Mouse (Mus musculus): ENCODE measurements at regions not wholly inside any gene's neighbourhood (a gene's known extent, or its start where the extent isn't known, plus 50 kb on each side); places are given as distances from the start of the nearest gene placed in this dataset.

DNA sequence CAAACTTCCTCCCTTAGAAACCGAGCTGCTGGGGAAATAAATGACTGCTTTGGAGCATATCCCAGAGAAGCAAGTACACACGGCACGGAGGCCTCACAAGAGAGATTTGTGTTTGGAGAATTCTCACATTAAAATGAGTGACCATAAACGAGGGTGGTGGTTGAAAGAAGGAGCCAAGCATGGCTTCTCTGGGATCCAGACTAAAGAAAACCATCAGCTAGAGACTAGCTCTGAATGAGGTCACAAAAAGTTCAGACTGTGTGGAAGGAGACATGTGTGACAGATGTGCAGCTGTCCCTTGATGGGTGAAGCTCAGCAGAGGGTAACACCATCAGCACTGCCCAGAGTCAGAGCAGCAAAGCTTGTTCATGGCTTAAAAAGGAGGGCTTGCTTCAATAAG is 89.4 kb upstream of the Tenm4 start:
- no peak for DNase-seq (ENCODE audit: low spot score in 2 of 2)

DNA sequence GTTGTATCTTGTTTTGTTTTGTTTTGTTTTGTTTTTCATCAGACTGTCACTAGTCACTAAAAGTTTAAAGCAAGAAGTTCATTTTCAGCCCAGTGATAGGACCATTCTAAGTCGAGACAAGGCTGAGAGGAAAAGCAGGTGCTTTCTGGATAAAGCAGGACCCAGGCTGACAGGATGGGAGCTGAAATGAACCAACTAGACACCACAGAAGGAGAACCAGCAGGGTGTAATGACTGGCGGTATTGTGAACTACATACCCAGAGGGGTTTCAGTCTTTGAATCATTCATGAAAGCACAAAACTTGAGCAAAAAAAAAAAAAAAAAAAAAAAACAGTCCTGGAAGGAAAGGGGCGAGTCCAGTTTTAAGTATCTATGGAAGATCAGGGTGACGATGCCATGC is 75.9 kb upstream of the Tenm4 start:
- no peak for DNase-seq (ENCODE audit: low spot score in 2 of 2)

DNA sequence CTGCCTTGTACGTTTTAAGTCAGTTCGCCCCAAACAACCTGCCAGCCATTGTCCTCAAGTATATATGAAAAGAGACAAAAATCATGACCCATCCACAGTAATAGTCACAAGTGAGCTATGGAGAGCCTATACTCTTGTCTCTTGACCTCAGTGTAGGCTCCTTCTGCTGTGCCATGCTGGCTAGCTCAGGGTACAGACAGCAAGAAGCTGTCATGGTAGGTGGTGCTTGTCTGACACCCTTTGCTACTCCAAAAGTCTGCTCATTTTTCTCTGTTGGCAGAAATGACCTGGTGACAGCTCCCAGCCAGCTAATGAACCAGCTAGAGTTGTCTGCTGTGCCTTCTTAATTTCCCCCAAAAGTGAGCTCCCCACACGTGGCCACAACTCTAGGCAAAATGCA is 75.3 kb upstream of the Tenm4 start:
- DNase-seq (ENCODE audit: low spot score in 2 of 2): no peak

DNA sequence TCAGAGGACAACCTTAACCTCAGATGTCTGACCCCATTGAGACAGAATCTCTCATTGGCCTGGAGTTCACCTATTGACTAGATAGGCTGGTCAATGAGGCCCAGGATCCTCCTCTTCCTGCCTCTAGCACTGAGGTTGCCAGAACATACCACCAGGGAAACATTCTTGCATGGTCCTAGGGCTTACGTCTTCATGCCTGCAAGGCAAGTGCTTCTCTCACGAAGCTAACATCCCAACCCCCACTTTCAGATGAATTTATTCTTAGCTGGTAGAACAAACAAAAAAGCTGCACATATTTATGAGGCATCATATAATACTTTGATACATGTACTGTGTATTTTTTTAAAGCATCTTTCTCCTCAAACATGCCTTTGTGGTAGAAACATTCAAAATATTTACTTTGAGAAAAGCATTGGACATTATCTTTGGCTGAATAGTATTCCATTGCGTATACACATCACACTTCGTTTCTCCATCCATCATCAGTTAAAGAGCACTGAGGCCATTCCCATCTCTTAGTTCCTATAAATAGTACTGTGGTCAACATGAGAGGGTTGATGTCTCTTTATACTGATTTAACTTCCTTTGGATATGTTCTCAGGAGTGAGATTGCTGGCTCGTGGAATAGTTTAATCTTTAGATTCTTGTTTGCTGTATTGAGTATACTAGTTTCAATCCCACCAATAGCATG is 72.2 kb upstream of the Tenm4 start:
- no peak for DNase-seq (ENCODE audit: low spot score in 2 of 2)

DNA sequence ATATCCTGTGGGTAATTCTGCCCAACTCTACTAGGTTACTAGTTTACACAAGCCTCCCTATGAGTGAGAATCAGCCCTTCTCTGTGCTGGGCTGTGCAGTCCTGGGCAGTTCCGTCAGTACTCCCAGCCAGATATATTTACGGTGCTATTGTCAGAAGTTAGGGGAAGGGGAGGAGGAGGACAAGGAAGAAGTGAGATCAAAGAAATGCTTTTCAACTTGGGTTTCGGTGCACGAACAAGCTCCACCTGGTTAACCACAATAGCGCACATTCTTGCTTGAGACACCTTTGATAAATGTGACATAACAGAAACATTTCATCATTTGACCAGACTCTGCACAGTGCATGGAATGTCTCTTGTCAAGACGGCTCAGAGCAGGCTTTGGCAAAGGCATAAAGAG is 68.3 kb upstream of the Tenm4 start:
- no peak for DNase-seq (ENCODE audit: low spot score in 2 of 2)

DNA sequence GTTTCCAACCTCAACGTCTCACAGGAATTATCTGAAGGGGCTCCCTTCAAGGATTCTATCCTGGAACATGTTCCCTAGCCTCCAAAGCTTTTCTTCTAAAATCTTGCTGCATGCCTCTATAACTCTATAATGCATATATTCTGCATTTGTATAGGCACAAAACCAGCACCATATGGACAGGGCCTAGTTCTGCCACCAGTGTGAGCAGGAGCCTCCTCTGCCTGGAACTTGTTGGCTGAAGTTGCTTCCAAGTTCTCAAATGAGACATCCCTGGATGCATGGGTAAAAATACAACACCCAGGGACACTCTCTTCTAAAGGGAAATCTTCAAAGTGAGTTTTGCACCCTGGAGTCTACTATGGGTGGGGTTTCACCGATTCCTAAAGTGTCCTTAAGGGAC is 62.3 kb upstream of the Tenm4 start:
- no peak for DNase-seq (ENCODE audit: low spot score in 2 of 2)

DNA sequence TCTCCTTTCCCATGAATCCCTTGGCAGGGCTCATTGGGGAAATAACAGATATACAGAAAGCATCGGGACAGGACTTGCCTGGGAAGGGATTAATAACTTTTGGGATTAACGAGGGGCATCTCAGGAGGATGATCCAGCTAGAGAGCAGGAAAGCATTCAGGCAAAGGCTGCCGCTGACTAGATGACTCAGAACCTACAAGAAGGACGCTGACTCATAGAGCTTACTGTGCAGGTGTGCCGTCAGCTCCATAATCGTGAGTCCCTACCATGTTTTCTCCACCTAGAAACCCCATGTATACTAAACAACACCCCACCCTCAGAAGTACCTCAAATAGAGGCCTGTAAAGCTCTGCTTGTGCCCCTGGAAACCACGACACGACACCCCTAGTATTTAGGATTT is 50.9 kb upstream of the Tenm4 start:
- no peak for DNase-seq (ENCODE audit: low spot score in 2 of 2)

All from heart, adult 9 months (tissue).